Mouse (Mus musculus) G1E-ER4 (cell line): Measurements from ENCODE around the gene Acsbg1. TPM values are rescaled to one million over a fixed set of nuclear protein-coding genes. Genes with fewer than 3 reads are reported as not detected.

Experiments used
- GATA1 ChIP-seq: IDR thresholded peaks from one replicate; pipeline ENCODE4 v1.8.0; 2012; ENCODE audit warnings: low read length, inconsistent platforms
- polyA plus RNA-seq: library from polyadenylated mRNA; stranded (reverse); fragments of >175 nt; gene quantifications from 2 replicates; pipeline ENCODE4 v1.2.3, GENCODE M21; 2012

Gene Acsbg1
- polyA plus RNA-seq, 1 experiment, result 0.02 TPM

- no peak for TF ChIP-seq GATA1
Measured at GRCm38 (mm10) chr9:54682846-54683245, 21.2 kb upstream of the Acsbg1 start.

GRCm38 (mm10) chr9:54676531-54676986 lies 14.9 kb upstream of the Acsbg1 start:
- TF ChIP-seq GATA1, result no peak

GRCm38 (mm10) chr9:54673887-54674286 lies 12.2 kb upstream of the Acsbg1 start:
- TF ChIP-seq GATA1, result no peak

- no peak for TF ChIP-seq GATA1
Measured at GRCm38 (mm10) chr9:54671962-54672361, 10.3 kb upstream of the Acsbg1 start.

GRCm38 (mm10) chr9:54668455-54668854 lies 6.8 kb upstream of the Acsbg1 start:
- no peak for TF ChIP-seq GATA1

GRCm38 (mm10) chr9:54666116-54666515 lies 4.4 kb upstream of the Acsbg1 start:
- TF ChIP-seq GATA1, result no peak

- no peak for TF ChIP-seq GATA1
Measured at GRCm38 (mm10) chr9:54664358-54664757, 2.7 kb upstream of the Acsbg1 start.

- no peak for TF ChIP-seq GATA1
Measured at GRCm38 (mm10) chr9:54658773-54659172, 2.9 kb downstream of the Acsbg1 start.

- no peak for TF ChIP-seq GATA1
Measured at GRCm38 (mm10) chr9:54656402-54656801, 5.3 kb downstream of the Acsbg1 start.

GRCm38 (mm10) chr9:54655846-54656245 lies 5.8 kb downstream of the Acsbg1 start:
- TF ChIP-seq GATA1, result no peak

GRCm38 (mm10) chr9:54652778-54653177 lies 8.9 kb downstream of the Acsbg1 start:
- no peak for TF ChIP-seq GATA1

GRCm38 (mm10) chr9:54649360-54649759 lies 12.3 kb downstream of the Acsbg1 start:
- TF ChIP-seq GATA1, result no peak

GRCm38 (mm10) chr9:54647456-54647855 lies 14.2 kb downstream of the Acsbg1 start:
- no peak for TF ChIP-seq GATA1

- no peak for TF ChIP-seq GATA1
Measured at GRCm38 (mm10) chr9:54646252-54646651, 15.4 kb downstream of the Acsbg1 start.

GRCm38 (mm10) chr9:54645530-54645929 lies 16.1 kb downstream of the Acsbg1 start:
- no peak for TF ChIP-seq GATA1

- TF ChIP-seq GATA1, result no peak
Measured at GRCm38 (mm10) chr9:54643179-54643578, 18.5 kb downstream of the Acsbg1 start.

- no peak for TF ChIP-seq GATA1
Measured at GRCm38 (mm10) chr9:54642556-54642955, 19.1 kb downstream of the Acsbg1 start.

GRCm38 (mm10) chr9:54642149-54642548 lies 19.5 kb downstream of the Acsbg1 start:
- no peak for TF ChIP-seq GATA1
